Mouse (Mus musculus) embryonic facial prominence, embryonic 13.5 days (tissue): ENCODE results near the gene Masp2. TPM values are rescaled to one million over a fixed set of nuclear protein-coding genes. Genes with fewer than 3 reads are reported as not detected.

ENCODE experiments used
- ATAC-seq: fragments of 200-750 bp; cut with Nextera tagmentation; 2 replicates; pipeline ENCODE4 v1.8.0; 2017; ENCODE audit warnings: low read depth; ENCODE audit not compliant: insufficient number of reproducible peaks, insufficient read depth, low FRiP score, low TSS enrichment
- H3K27ac ChIP-seq: fragments of 300-500 bp; sonication (generic); 2 replicates; pipeline ENCODE4 v1.5.1; 2015; ENCODE audit warnings: moderate library complexity, mild to moderate bottlenecking, inconsistent platforms
- H3K27me3 ChIP-seq: fragments of 300-500 bp; sonication (generic); 2 replicates; pipeline ENCODE4 v1.6.1; 2015; ENCODE audit warnings: mild to moderate bottlenecking, inconsistent platforms
- H3K36me3 ChIP-seq: fragments of 300-500 bp; sonication (generic); 2 replicates; pipeline ENCODE4 v1.6.1; 2015; ENCODE audit warnings: mild to moderate bottlenecking, inconsistent platforms
- H3K4me1 ChIP-seq: fragments of 300-500 bp; sonication (generic); 2 replicates; pipeline ENCODE4 v1.6.1; 2015; ENCODE audit warnings: inconsistent platforms
- H3K4me2 ChIP-seq: fragments of 300-500 bp; sonication (generic); 2 replicates; pipeline ENCODE4 v1.6.1; 2015; ENCODE audit warnings: moderate library complexity, mild to moderate bottlenecking, inconsistent platforms
- H3K4me3 ChIP-seq: fragments of 300-500 bp; sonication (generic); 2 replicates; pipeline ENCODE4 v1.5.1; 2015; ENCODE audit warnings: mild to moderate bottlenecking, inconsistent platforms
- H3K9ac ChIP-seq: fragments of 300-500 bp; sonication (generic); 2 replicates; pipeline ENCODE4 v1.6.1; 2015; ENCODE audit warnings: mild to moderate bottlenecking, inconsistent platforms
- H3K9me3 ChIP-seq: fragments of 300-500 bp; sonication (generic); 2 replicates; pipeline ENCODE4 v1.6.1; 2016; ENCODE audit warnings: inconsistent platforms
- WGBS: fragments of 180-500 bp; shearing (Covaris S2); methylation state at CpG from one replicate; pipeline ENCODE4 v1.1.7; 2015; ENCODE audit warnings: mixed read lengths; 5-methylcytosine and 5-hydroxymethylcytosine counted together
- polyA plus RNA-seq: library from polyadenylated mRNA; unstranded; fragments of >200 nt; fragmentation: Nextera tagmentation; extraction: Ambion mirVana; gene quantifications from 2 replicates; pipeline ENCODE4 v1.2.1, GENCODE M21; 2015

Gene Masp2
- polyA plus RNA-seq, 1 experiment from 2014 or later: 0.07 TPM

GRCm38 (mm10) chr4:148663326-148663725 is 61.0 kb downstream of the Masp2 start:
- no peak overlapping the region for H3K9ac ChIP-seq
- H3K4me2 ChIP-seq: no peak overlapping the region
- WGBS: 73% methylated on average over 7 of the region's 7 CpGs
- H3K36me3 ChIP-seq: no peaks in the 10 kb centered on the region
- no peak overlapping the region for H3K4me3 ChIP-seq
- no peak overlapping the region for H3K27ac ChIP-seq
- no peaks in the 10 kb centered on the region for H3K9me3 ChIP-seq
- peaks cover 13% of the 10 kb centered on the region for H3K4me1 ChIP-seq
- peaks cover 21% of the 10 kb centered on the region for H3K27me3 ChIP-seq
- no peak for ATAC-seq

DNA sequence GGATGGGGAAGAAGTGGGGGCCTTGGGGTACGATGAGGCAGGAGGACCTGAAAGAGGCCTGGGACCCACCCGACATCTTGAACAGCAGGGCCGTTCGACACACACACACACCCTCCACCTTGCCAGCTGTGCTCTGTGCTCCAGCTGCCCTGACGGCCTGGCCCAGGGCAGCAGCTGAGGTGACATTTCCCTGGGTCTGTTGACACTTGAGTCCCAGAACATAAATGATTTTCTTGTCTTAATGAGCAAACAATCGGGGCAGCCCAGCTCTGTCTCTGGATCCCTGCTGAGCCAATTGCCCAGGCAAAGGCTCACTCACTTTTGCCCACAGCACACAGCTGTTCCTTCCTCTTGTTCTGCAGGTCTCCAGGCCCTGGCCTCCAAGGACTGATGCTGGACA is 61.7 kb downstream of the Masp2 start:
- H3K9ac ChIP-seq: no peak overlapping the region
- H3K4me1 ChIP-seq: peaks cover 15% of the 10 kb centered on the region
- no peaks in the 10 kb centered on the region for H3K9me3 ChIP-seq
- WGBS: 68% methylated on average over 6 of the region's 6 CpGs
- no peak overlapping the region for H3K4me2 ChIP-seq
- H3K27ac ChIP-seq: no peak overlapping the region
- H3K36me3 ChIP-seq: no peaks in the 10 kb centered on the region
- no peak overlapping the region for H3K4me3 ChIP-seq
- no peak for ATAC-seq
- H3K27me3 ChIP-seq: peaks cover 21% of the 10 kb centered on the region

Other genes starting within 250 kb of the Masp2 start
- 20.9 and 21.1 TPM in 2 replicates for gene Ubiad1, start 157.8 kb upstream of the Masp2 start, polyA plus RNA-seq
- gene Mtor, start 153.9 kb upstream of the Masp2 start, polyA plus RNA-seq: 14.1 and 16.5 TPM in 2 replicates
- 0.51 and 1.3 TPM in 2 replicates for gene Angptl7, start 102.1 kb upstream of the Masp2 start, polyA plus RNA-seq
- gene Exosc10, start 44.1 kb upstream of the Masp2 start, polyA plus RNA-seq: 97.0 and 99.7 TPM in 2 replicates
- gene Srm, start 11.1 kb upstream of the Masp2 start, polyA plus RNA-seq: 201 and 214 TPM in 2 replicates
- 371 and 401 TPM in 2 replicates for gene Tardbp, start 24.5 kb downstream of the Masp2 start, polyA plus RNA-seq
- gene Gm572, start 40.8 kb downstream of the Masp2 start, polyA plus RNA-seq: not detected in 2 replicates
- 4.0 and 4.2 TPM in 2 replicates for gene Casz1, start 201.9 kb downstream of the Masp2 start, polyA plus RNA-seq